Mouse (Mus musculus): ENCODE measurements around the gene Hlx.

- TF ChIP-seq CTCF (conservative IDR thresholded peaks at IDR 0.05; ENCODE audit: low read length) (no peak), NANOG (IDR thresholded peaks at IDR 0.05; ENCODE audit: borderline replicate concordance, low read length) (no peak)
Measured at GRCm38 (mm10) chr1:184781286-184782160, 49.1 kb upstream of the Hlx start.
